Mouse (Mus musculus): ENCODE measurements around the gene Glb1l. TPM values are rescaled to one million over a fixed set of nuclear protein-coding genes. Genes with fewer than 3 reads are reported as not detected.

Gene Glb1l
- total RNA-seq, 2 experiments from 2014 or later, result 22.4 to 23.2 TPM

- peak in 1 of 2 experiments; percentile 36 for DNase-seq (ENCODE audit: low spot score in 2 of 2)
Observed at GRCm38 (mm10) chr1:75208967-75209678, 1.5 kb downstream of the Glb1l start.

GRCm38 (mm10) chr1:75201236-75201635 lies 9.4 kb downstream of the Glb1l start:
- DNase-seq (ENCODE audit: low spot score in 2 of 2), result no peak

- DNase-seq (ENCODE audit: low spot score in 2 of 2), result peak in 1 of 2 experiments; percentile 45
Observed at GRCm38 (mm10) chr1:75192452-75192851, 18.2 kb downstream of the Glb1l start.

- peak; percentile 89 to 91 for DNase-seq (ENCODE audit: low spot score in 2 of 2)
Observed at GRCm38 (mm10) chr1:75191622-75192402, 18.8 kb downstream of the Glb1l start, which contains the start of the genes Ankzf1 and Atg9a. Gene Ankzf1, plus strand, starts transcription at chr1:75192151. Gene Atg9a, minus strand, starts transcription at chr1:75192196.

- DNase-seq (ENCODE audit: low spot score in 2 of 2), result no peak
Observed at GRCm38 (mm10) chr1:75191258-75191621, 19.4 kb downstream of the Glb1l start.

GRCm38 (mm10) chr1:75190577-75190976 lies 20.0 kb downstream of the Glb1l start:
- DNase-seq (ENCODE audit: low spot score in 2 of 2), result no peak

- DNase-seq (ENCODE audit: low spot score in 2 of 2), result no peak
Observed at GRCm38 (mm10) chr1:75187914-75188483, 22.6 kb downstream of the Glb1l start.

- no peak for DNase-seq (ENCODE audit: low spot score in 2 of 2)
Observed at GRCm38 (mm10) chr1:75187126-75187525, 23.5 kb downstream of the Glb1l start.

- DNase-seq (ENCODE audit: low spot score in 2 of 2), result no peak
Observed at GRCm38 (mm10) chr1:75185495-75185894, 25.1 kb downstream of the Glb1l start.

GRCm38 (mm10) chr1:75182160-75182559 lies 28.5 kb downstream of the Glb1l start:
- DNase-seq (ENCODE audit: low spot score in 2 of 2), result no peak

GRCm38 (mm10) chr1:75181377-75181870 lies 29.2 kb downstream of the Glb1l start:
- no peak for DNase-seq (ENCODE audit: low spot score in 2 of 2)

GRCm38 (mm10) chr1:75180741-75181140 lies 29.9 kb downstream of the Glb1l start:
- DNase-seq (ENCODE audit: low spot score in 2 of 2), result no peak

- peak; percentile 89 to 91 for DNase-seq (ENCODE audit: low spot score in 2 of 2)
Observed at GRCm38 (mm10) chr1:75180105-75180590, 30.5 kb downstream of the Glb1l start, which contains the start of gene Abcb6. Gene Abcb6, minus strand, starts transcription at chr1:75180392.

- DNase-seq (ENCODE audit: low spot score in 2 of 2), result peak; percentile 79 to 80
Observed at GRCm38 (mm10) chr1:75179334-75180104, 31.1 kb downstream of the Glb1l start.

- DNase-seq (ENCODE audit: low spot score in 2 of 2), result peak; percentile 93
Observed at GRCm38 (mm10) chr1:75168472-75169464, 41.8 kb downstream of the Glb1l start, which contains the start of gene Zfand2b. Gene Zfand2b, plus strand, starts transcription at chr1:75168646.

- no peak for DNase-seq (ENCODE audit: low spot score in 2 of 2)
Observed at GRCm38 (mm10) chr1:75168093-75168471, 42.5 kb downstream of the Glb1l start.

- DNase-seq (ENCODE audit: low spot score in 2 of 2), result no peak
Observed at GRCm38 (mm10) chr1:75160256-75160617, 50.4 kb downstream of the Glb1l start.

- no peak for DNase-seq (ENCODE audit: low spot score in 2 of 2)
Observed at GRCm38 (mm10) chr1:75159540-75160255, 50.9 kb downstream of the Glb1l start.

GRCm38 (mm10) chr1:75158990-75159389 lies 51.6 kb downstream of the Glb1l start:
- DNase-seq (ENCODE audit: low spot score in 2 of 2), result no peak

All from layer of hippocampus, postnatal 10 days (tissue).